Mouse (Mus musculus) lung, embryonic 14.5 days (tissue): Measurements from ENCODE around the gene Foxred2. TPM values are rescaled to one million over a fixed set of nuclear protein-coding genes. Genes with fewer than 3 reads are reported as not detected.
A peak's percentile ranks its signal among the peaks of the same experiment; 100 is the strongest.

Experiments used
- ATAC-seq: fragments of 200-750 bp; cut with Nextera tagmentation; 2 replicates; pipeline ENCODE4 v1.8.0; 2017; ENCODE audit warnings: mild to moderate bottlenecking, moderate TSS enrichment, moderate library complexity; ENCODE audit not compliant: insufficient read depth
- DNase-seq: peaks from one replicate; pipeline ENCODE4 v3.0.0-alpha.2; 2015
- H3K27ac ChIP-seq: fragments of 300-500 bp; sonication (generic); 2 replicates; pipeline ENCODE4 v1.5.1; 2014; ENCODE audit warnings: low read depth, mild to moderate bottlenecking, moderate library complexity
- H3K27me3 ChIP-seq: fragments of 300-500 bp; sonication (generic); 2 replicates; pipeline ENCODE4 v1.6.1; 2014; ENCODE audit warnings: low read length, control low read depth; ENCODE audit not compliant: insufficient read depth
- H3K36me3 ChIP-seq: fragments of 300-500 bp; sonication (generic); 2 replicates; pipeline ENCODE4 v1.6.1; 2014; ENCODE audit warnings: control low read depth; ENCODE audit not compliant: insufficient read depth
- H3K4me1 ChIP-seq: fragments of 300-500 bp; sonication (generic); 2 replicates; pipeline ENCODE4 v1.6.1; 2014; ENCODE audit warnings: antibody characterized with exemption, control low read depth; ENCODE audit not compliant: insufficient read depth
- H3K4me2 ChIP-seq: fragments of 300-500 bp; sonication (generic); 2 replicates; pipeline ENCODE4 v1.6.1; 2014; ENCODE audit warnings: mild to moderate bottlenecking
- H3K4me3 ChIP-seq: fragments of 300-500 bp; sonication (generic); 2 replicates; pipeline ENCODE4 v1.5.1; 2014; ENCODE audit warnings: low read depth, low read length
- H3K9ac ChIP-seq: fragments of 300-500 bp; sonication (generic); 2 replicates; pipeline ENCODE4 v1.6.1; 2014
- H3K9me3 ChIP-seq: fragments of 300-500 bp; sonication (generic); 2 replicates; pipeline ENCODE4 v1.6.1; 2016; ENCODE audit warnings: low read depth, low read length, control low read depth
- CTCF ChIP-seq: IDR thresholded peaks from 2 replicates; pipeline ENCODE4 v1.5.1; 2016; ENCODE audit warnings: antibody characterized with exemption, low read depth
- WGBS: fragments of 180-500 bp; shearing (Covaris S2); extraction: QIAGEN DNeasy Blood & Tissue Kit; methylation state at CpG from one replicate; pipeline ENCODE4 v1.1.7; 2014; 5-methylcytosine and 5-hydroxymethylcytosine counted together
- polyA plus RNA-seq: library from polyadenylated mRNA; unstranded; fragments of >200 nt; fragmentation: Nextera tagmentation; extraction: Ambion mirVana; gene quantifications from 2 replicates; pipeline ENCODE4 v1.2.1, GENCODE M21; 2014

Gene Foxred2
- polyA plus RNA-seq, 1 experiment from 2014 or later, result 5.4 TPM

- no peak for TF ChIP-seq CTCF
- DNase-seq (no peak), ATAC-seq (no peak)
- no peaks in the 10 kb centered on the region for H3K9me3 ChIP-seq
- 82% methylated on average over 4 of the region's 4 CpGs for WGBS
- H3K36me3 ChIP-seq, result no peaks in the 10 kb centered on the region
- H3K4me2 ChIP-seq, result no peak overlapping the region
- H3K9ac ChIP-seq, result no peak overlapping the region
- H3K27ac ChIP-seq, result no peak overlapping the region
- H3K4me1 ChIP-seq, result no peaks in the 10 kb centered on the region
- no peaks in the 10 kb centered on the region for H3K27me3 ChIP-seq
- no peak overlapping the region for H3K4me3 ChIP-seq
These were observed 10.8 kb downstream of the Foxred2 start for GRCm38 (mm10) chr15:77945711-77946110.

- Histone ChIP-seq H3K9ac (no peak overlapping the region), H3K27ac (no peak overlapping the region), H3K27me3 (no peaks in the 10 kb centered on the region), H3K4me3 (no peak overlapping the region), H3K4me1 (no peaks in the 10 kb centered on the region), H3K36me3 (no peaks in the 10 kb centered on the region), H3K9me3 (no peaks in the 10 kb centered on the region), H3K4me2 (no peak overlapping the region)
- no peak for DNase-seq
- WGBS, result 72% methylated on average over 3 of the region's 3 CpGs
- no peak for TF ChIP-seq CTCF
- ATAC-seq, result no peak
These were observed 15.0 kb downstream of the Foxred2 start for GRCm38 (mm10) chr15:77941563-77941962.

- Histone ChIP-seq H3K36me3 (no peaks in the 10 kb centered on the region), H3K4me2 (no peak overlapping the region), H3K9ac (no peak overlapping the region), H3K27me3 (no peaks in the 10 kb centered on the region), H3K9me3 (no peaks in the 10 kb centered on the region), H3K4me1 (no peaks in the 10 kb centered on the region), H3K27ac (no peak overlapping the region), H3K4me3 (no peak overlapping the region)
- 78% methylated on average over 5 of the region's 5 CpGs for WGBS
- TF ChIP-seq CTCF, result no peak
- DNase-seq (no peak), ATAC-seq (no peak)
These were observed 18.0 kb downstream of the Foxred2 start for GRCm38 (mm10) chr15:77938516-77938915.

- Histone ChIP-seq H3K27me3 (no peaks in the 10 kb centered on the region), H3K4me1 (no peaks in the 10 kb centered on the region), H3K36me3 (no peaks in the 10 kb centered on the region), H3K4me2 (no peak overlapping the region), H3K27ac (no peak overlapping the region), H3K9me3 (no peaks in the 10 kb centered on the region), H3K4me3 (no peak overlapping the region), H3K9ac (no peak overlapping the region)
- no peak for TF ChIP-seq CTCF
- WGBS, result 75% methylated on average over 14 of the region's 14 CpGs
- ATAC-seq (no peak), DNase-seq (no peak)
These were observed 20.7 kb downstream of the Foxred2 start for GRCm38 (mm10) chr15:77935673-77936375.

- no peaks in the 10 kb centered on the region for H3K4me1 ChIP-seq
- H3K27ac ChIP-seq, result no peak overlapping the region
- no peak overlapping the region for H3K4me3 ChIP-seq
- 56% methylated on average over 5 of the region's 5 CpGs for WGBS
- no peaks in the 10 kb centered on the region for H3K27me3 ChIP-seq
- no peak overlapping the region for H3K4me2 ChIP-seq
- DNase-seq, result no peak
- no peaks in the 10 kb centered on the region for H3K9me3 ChIP-seq
- no peak for ATAC-seq
- TF ChIP-seq CTCF, result no peak
- H3K9ac ChIP-seq, result no peak overlapping the region
- H3K36me3 ChIP-seq, result no peaks in the 10 kb centered on the region
These were observed 21.6 kb downstream of the Foxred2 start for GRCm38 (mm10) chr15:77934968-77935367.

- Histone ChIP-seq H3K27me3 (no peaks in the 10 kb centered on the region), H3K27ac (no peak overlapping the region), H3K36me3 (no peaks in the 10 kb centered on the region), H3K9ac (no peak overlapping the region), H3K4me2 (no peak overlapping the region; the same call in 1 of the 2 replicates), H3K4me1 (0 out of 2 replicates have a peak, but pooled peaks cover 5% of the 10 kb centered on the region), H3K9me3 (no peaks in the 10 kb centered on the region), H3K4me3 (no peak overlapping the region)
- 74% methylated on average over 11 of the region's 11 CpGs for WGBS
- no peak for TF ChIP-seq CTCF
- ATAC-seq, result no peak
- no peak for DNase-seq
These were observed 22.2 kb downstream of the Foxred2 start for GRCm38 (mm10) chr15:77934326-77934725.

GRCm38 (mm10) chr15:77933770-77934169 lies 22.8 kb downstream of the Foxred2 start:
- Histone ChIP-seq H3K4me1 (0 out of 2 replicates have a peak, but pooled peaks cover 5% of the 10 kb centered on the region), H3K9ac (0 out of 2 replicates have a peak overlapping the region, but pooled peaks have one; percentile 23), H3K27me3 (no peaks in the 10 kb centered on the region), H3K9me3 (no peaks in the 10 kb centered on the region), H3K36me3 (no peaks in the 10 kb centered on the region), H3K4me3 (no peak overlapping the region), H3K4me2 (peak overlapping the region; percentile 40), H3K27ac (no peak overlapping the region)
- DNase-seq, result peak; percentile 99
- under 1% methylated on average over 14 of the region's 14 CpGs for WGBS
- peak; percentile 40; the same call in 1 of the 2 replicates for ATAC-seq
- TF ChIP-seq CTCF, result peak; percentile 99
